Mouse (Mus musculus): ENCODE data around the gene Rho. TPM values are rescaled to one million over a fixed set of nuclear protein-coding genes. Genes with fewer than 3 reads are reported as not detected.

The Rho gene
- polyA plus RNA-seq, 2 experiments, result 0.22 to 0.67 TPM

DNA sequence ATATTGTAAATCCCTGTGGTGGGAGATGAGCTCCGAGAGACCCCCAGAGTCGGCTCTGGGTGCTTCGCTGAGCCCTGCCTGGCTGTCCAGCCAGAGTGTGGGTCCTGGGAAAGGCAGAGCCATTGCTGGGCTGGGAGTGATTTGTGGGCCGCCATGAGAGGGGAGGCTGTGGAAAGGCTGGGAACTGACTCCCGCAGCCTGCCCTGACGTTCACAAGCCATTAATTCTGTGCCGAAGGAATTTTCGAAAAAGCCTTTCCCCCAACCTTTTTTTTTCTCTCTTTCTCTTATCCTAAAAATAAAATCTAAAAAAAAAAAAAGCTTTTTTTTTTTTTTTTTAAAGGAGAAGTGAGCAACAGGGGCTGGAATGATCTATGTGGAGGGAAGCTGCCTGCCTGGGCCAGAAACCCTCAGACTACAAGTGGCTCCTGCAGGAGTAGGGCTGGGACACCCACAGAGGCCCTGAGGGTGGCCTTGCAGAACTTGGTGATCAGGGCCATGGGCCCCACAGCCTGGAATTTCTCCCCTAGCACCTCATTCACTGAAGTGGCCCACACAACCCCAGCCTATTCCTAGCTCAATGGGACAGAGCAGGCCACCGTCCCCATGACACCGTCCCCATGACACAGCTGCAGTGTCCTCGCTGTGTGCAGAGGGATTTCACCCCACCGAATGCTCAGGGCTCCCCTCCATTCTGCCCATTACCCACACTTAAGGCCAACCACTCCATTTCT is 51.9 kb downstream of the Rho start:
- H3K27ac ChIP-seq (replicated peaks; ENCODE audit: low read depth, low read length), result 0 out of 2 replicates have a peak overlapping the region, but pooled peaks have one; percentile 11
- peaks cover 28% of the 10 kb centered on the region for H3K4me1 ChIP-seq (ENCODE audit: control insufficient read depth, insufficient read depth, low read length)
- H3K9ac ChIP-seq (ENCODE audit: low read depth, low read length, severe bottlenecking), result 0 out of 2 replicates have a peak overlapping the region, but pooled peaks have one; percentile 13
- WGBS, result 42% methylated on average over 12 of the region's 12 CpGs
- no peaks in the 10 kb centered on the region for H3K9me3 ChIP-seq (ENCODE audit: control insufficient read depth, low read length)
- DNase-seq (ENCODE audit: low spot score) (no peak), ATAC-seq (ENCODE audit: low FRiP score, low read depth) (no peak)
- H3K27me3 ChIP-seq (ENCODE audit: control insufficient read depth, insufficient read depth, low read length), result no peaks in the 10 kb centered on the region
- no peak for TF ChIP-seq POLR2A (IDR thresholded peaks at IDR 0.05; ENCODE audit: borderline replicate concordance, extremely low read depth, insufficient read depth, insufficient read length)
- no peak overlapping the region for H3K4me3 ChIP-seq (replicated peaks; ENCODE audit: low read length)
- no peak overlapping the region for H3K4me2 ChIP-seq (replicated peaks; ENCODE audit: low read depth, low read length, severe bottlenecking)
- H3K36me3 ChIP-seq (ENCODE audit: control insufficient read depth, insufficient read depth, low read length), result no peaks in the 10 kb centered on the region

DNA sequence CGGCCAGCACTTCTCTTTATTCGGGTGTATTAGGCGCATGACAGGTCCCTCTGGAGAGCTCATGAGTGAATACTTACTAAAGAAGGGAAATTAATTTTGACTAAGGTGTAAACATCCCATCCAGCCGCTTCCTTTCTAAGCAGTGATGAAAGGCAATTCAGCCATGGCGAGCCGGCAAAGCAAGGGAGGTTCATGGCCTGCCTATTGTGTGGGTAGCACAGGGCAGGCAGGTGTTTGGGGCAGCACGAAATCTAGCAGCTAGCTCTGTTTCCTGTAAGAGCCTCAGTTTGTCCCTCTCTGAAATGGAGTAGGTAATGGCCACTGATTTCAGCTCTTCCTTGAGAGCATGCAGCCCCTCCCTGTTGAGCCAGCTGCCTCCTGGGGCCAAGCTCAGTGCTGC is 53.0 kb downstream of the Rho start:
- no peaks in the 10 kb centered on the region for H3K9me3 ChIP-seq (ENCODE audit: control insufficient read depth, low read length)
- no peak overlapping the region for H3K4me3 ChIP-seq (replicated peaks; ENCODE audit: low read length)
- no peak overlapping the region for H3K4me2 ChIP-seq (replicated peaks; ENCODE audit: low read depth, low read length, severe bottlenecking)
- H3K9ac ChIP-seq (ENCODE audit: low read depth, low read length, severe bottlenecking), result no peak overlapping the region
- H3K36me3 ChIP-seq (ENCODE audit: control insufficient read depth, insufficient read depth, low read length), result no peaks in the 10 kb centered on the region
- WGBS, result 78% methylated on average over 7 of the region's 7 CpGs
- H3K27ac ChIP-seq (replicated peaks; ENCODE audit: low read depth, low read length), result no peak overlapping the region
- TF ChIP-seq POLR2A (IDR thresholded peaks at IDR 0.05; ENCODE audit: borderline replicate concordance, extremely low read depth, insufficient read depth, insufficient read length), result no peak
- DNase-seq (ENCODE audit: low spot score), result no peak
- ATAC-seq (ENCODE audit: low FRiP score, low read depth), result no peak
- peaks cover 28% of the 10 kb centered on the region for H3K4me1 ChIP-seq (ENCODE audit: control insufficient read depth, insufficient read depth, low read length)
- no peaks in the 10 kb centered on the region for H3K27me3 ChIP-seq (ENCODE audit: control insufficient read depth, insufficient read depth, low read length)

GRCm38 (mm10) chr6:115985622-115986021 is 54.1 kb downstream of the Rho start:
- Histone ChIP-seq H3K27ac (replicated peaks; ENCODE audit: low read depth, low read length) (no peak overlapping the region), H3K36me3 (ENCODE audit: control insufficient read depth, insufficient read depth, low read length) (no peaks in the 10 kb centered on the region), H3K9ac (ENCODE audit: low read depth, low read length, severe bottlenecking) (0 out of 2 replicates have a peak overlapping the region, but pooled peaks have one; percentile 38), H3K9me3 (ENCODE audit: control insufficient read depth, low read length) (no peaks in the 10 kb centered on the region), H3K27me3 (ENCODE audit: control insufficient read depth, insufficient read depth, low read length) (no peaks in the 10 kb centered on the region), H3K4me2 (replicated peaks; ENCODE audit: low read depth, low read length, severe bottlenecking) (0 out of 2 replicates have a peak overlapping the region, but pooled peaks have one; percentile 15), H3K4me1 (ENCODE audit: control insufficient read depth, insufficient read depth, low read length) (peaks cover 28% of the 10 kb centered on the region), H3K4me3 (replicated peaks; ENCODE audit: low read length) (no peak overlapping the region)
- no peak for TF ChIP-seq POLR2A (IDR thresholded peaks at IDR 0.05; ENCODE audit: borderline replicate concordance, extremely low read depth, insufficient read depth, insufficient read length)
- ATAC-seq (ENCODE audit: low FRiP score, low read depth) (no peak), DNase-seq (ENCODE audit: low spot score) (no peak)
- 42% methylated on average over 9 of the region's 9 CpGs for WGBS

- no peak overlapping the region for H3K4me3 ChIP-seq (replicated peaks; ENCODE audit: low read length)
These were observed 55.0 kb downstream of the Rho start for GRCm38 (mm10) chr6:115986472-115987095.

GRCm38 (mm10) chr6:115987096-115987747 is 55.7 kb downstream of the Rho start:
- Histone ChIP-seq H3K4me3 (replicated peaks; ENCODE audit: low read length) (no peak overlapping the region), H3K27ac (replicated peaks; ENCODE audit: low read depth, low read length) (no peak overlapping the region), H3K4me1 (ENCODE audit: control insufficient read depth, insufficient read depth, low read length) (peaks cover 32% of the 10 kb centered on the region), H3K9me3 (ENCODE audit: control insufficient read depth, low read length) (no peaks in the 10 kb centered on the region), H3K9ac (ENCODE audit: low read depth, low read length, severe bottlenecking) (no peak overlapping the region; the same call in 1 of the 2 replicates), H3K27me3 (ENCODE audit: control insufficient read depth, insufficient read depth, low read length) (peaks cover 8% of the 10 kb centered on the region; the same call in 1 of the 2 replicates), H3K4me2 (replicated peaks; ENCODE audit: low read depth, low read length, severe bottlenecking) (peak overlapping the region; percentile 15; the same call in 1 of the 2 replicates), H3K36me3 (ENCODE audit: control insufficient read depth, insufficient read depth, low read length) (no peaks in the 10 kb centered on the region)
- ATAC-seq (ENCODE audit: low FRiP score, low read depth) (no peak), DNase-seq (ENCODE audit: low spot score) (no peak)
- WGBS, result 46% methylated on average over 9 of the region's 9 CpGs
- TF ChIP-seq POLR2A (IDR thresholded peaks at IDR 0.05; ENCODE audit: borderline replicate concordance, extremely low read depth, insufficient read depth, insufficient read length), result no peak

More at GRCm38 (mm10) chr6:115986472-115987095, 55.0 kb downstream of the Rho start:
- Histone ChIP-seq H3K4me1 (ENCODE audit: control insufficient read depth, insufficient read depth, low read length) (peaks cover 30% of the 10 kb centered on the region), H3K9ac (ENCODE audit: low read depth, low read length, severe bottlenecking) (no peak overlapping the region; the same call in 1 of the 2 replicates), H3K9me3 (ENCODE audit: control insufficient read depth, low read length) (no peaks in the 10 kb centered on the region), H3K27me3 (ENCODE audit: control insufficient read depth, insufficient read depth, low read length) (0 out of 2 replicates have a peak, but pooled peaks cover 2% of the 10 kb centered on the region), H3K27ac (replicated peaks; ENCODE audit: low read depth, low read length) (no peak overlapping the region), H3K36me3 (ENCODE audit: control insufficient read depth, insufficient read depth, low read length) (no peaks in the 10 kb centered on the region), H3K4me2 (replicated peaks; ENCODE audit: low read depth, low read length, severe bottlenecking) (peak overlapping the region; percentile 15; the same call in 1 of the 2 replicates)
- ATAC-seq (ENCODE audit: low FRiP score, low read depth), result no peak
- WGBS, result 46% methylated on average over 9 of the region's 12 CpGs
- no peak for DNase-seq (ENCODE audit: low spot score)
- TF ChIP-seq POLR2A (IDR thresholded peaks at IDR 0.05; ENCODE audit: borderline replicate concordance, extremely low read depth, insufficient read depth, insufficient read length), result no peak
